Mouse (Mus musculus): ENCODE measurements around the gene Stra8. TPM values are rescaled to one million over a fixed set of nuclear protein-coding genes. Genes with fewer than 3 reads are reported as not detected.

Stra8 gene
- under 1 TPM in 1 of 2 experiments, not detected in 1; 0.28 TPM for polyA plus RNA-seq (2017; shearing (Covaris generic))

DNA sequence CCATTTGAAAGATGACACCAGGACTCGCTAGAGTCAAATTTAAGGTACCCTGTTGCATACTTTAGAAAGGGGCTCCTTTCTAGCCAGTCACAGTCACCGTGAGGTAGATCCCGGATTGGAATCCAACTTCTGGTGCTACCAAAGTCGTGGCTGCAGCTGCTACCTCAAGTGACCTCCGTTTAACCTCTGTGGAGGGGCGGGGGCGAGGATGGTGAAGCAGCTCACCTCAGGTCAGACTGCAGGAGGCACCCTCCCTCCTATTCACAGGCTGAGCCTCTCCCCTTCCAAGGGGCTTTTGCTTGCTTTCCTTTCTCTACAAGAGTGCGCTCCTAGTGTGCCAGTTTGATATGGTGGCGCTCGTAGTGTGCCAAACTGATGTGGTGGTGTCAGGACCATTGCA, at the start of gene Stra8:
Stra8 (plus strand) TSS at position 208 of the 400 bp plus-strand sequence.
- no peak for ATAC-seq

DNA sequence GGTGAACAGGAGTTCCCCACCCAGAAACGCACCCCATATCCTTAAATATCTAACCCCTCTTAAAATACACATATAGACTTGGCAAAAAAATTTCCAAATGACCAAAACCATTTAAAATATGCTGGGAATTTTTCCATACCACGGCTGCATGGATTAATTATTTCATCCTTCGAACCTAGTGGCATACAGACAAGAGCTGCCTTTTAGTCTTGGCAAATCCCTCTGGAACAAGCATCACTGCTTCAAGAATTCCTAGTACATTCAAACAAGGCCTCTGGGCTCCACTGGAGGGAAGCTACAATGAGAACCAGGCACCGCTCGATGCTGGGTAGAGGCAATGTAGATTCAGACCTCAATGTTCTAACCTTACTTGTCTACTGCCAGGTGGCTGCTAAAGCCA, 49.2 kb upstream of the Stra8 start:
- no peak for ATAC-seq

DNA sequence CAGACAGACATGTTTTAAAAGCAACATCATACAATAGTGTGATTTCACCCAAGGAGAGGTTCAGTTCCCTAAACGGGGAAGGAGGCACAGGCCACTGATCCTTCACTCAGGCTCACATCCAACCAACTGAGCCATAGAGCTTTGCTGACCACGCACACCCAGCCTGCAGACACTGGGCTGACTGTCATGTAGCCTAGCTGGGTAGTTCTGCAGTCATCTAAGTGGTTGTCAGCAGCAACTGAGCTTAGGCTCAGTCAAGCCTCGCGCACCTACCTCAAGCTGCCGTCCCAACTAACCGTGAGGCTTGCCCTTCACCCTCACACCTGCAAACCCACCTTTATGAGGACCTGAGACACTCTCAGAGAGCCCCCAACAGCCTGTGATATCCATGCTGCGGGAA, 48.0 kb upstream of the Stra8 start:
- no peak for ATAC-seq

DNA sequence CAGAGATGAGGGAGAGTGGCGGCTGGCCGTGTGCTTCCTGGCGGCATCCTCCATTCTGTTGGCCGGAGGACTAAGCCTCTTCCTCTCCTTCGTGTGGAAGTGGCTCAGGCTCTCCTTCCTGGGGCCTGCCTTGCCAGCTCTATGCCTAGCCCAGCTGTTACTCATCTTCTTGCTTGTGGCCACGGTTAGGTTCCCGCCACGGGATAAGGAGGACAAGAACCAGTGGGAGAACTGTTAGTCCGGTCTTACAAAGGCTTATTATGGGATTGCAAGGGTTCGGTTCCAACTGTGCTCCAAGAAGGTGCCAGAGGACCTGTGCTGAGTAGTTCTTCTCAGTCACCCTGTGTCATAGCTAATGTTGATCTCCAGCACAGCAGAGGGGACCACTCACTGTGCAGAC, 47.1 kb upstream of the Stra8 start:
- ATAC-seq = no peak

DNA sequence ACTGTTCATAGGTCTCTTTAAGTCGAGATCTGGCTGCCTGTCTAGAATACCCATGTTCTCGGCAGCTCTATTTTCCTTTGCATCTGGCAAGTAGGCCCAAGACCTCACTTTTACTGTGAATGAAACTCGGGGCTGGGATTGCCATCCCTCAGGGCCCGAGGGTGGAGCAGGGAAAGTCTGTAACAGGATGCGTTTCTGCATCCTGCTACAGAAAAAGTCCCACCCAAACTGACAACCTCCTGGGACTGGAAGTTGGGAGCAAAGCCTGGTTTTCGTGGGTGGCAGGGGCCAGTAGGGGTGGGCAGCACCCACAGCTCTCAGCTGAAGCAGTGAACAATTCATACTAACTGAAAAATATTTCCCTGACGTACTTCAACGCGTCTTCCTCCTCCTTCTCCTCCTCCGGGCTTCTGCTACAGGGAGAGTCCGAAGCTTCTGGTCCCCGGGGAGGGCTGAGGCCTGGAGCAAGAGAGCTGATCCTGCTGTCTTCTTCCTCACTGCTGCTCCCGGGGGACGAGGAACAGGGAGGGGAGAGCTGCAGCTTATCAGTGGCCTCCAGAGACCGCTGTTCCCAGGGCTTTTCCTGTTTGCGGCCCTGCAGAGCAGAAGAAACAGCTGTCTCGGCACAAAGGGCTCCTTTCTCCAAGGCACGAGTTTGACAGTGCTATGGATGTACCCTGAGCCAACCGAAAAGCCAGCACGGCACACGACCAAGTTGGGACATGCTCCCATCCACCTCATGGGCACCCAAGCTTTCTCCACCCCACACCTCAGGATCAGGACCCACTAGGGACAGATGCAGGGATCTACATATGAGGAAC, 45.7 kb upstream of the Stra8 start:
- ATAC-seq = no peak

DNA sequence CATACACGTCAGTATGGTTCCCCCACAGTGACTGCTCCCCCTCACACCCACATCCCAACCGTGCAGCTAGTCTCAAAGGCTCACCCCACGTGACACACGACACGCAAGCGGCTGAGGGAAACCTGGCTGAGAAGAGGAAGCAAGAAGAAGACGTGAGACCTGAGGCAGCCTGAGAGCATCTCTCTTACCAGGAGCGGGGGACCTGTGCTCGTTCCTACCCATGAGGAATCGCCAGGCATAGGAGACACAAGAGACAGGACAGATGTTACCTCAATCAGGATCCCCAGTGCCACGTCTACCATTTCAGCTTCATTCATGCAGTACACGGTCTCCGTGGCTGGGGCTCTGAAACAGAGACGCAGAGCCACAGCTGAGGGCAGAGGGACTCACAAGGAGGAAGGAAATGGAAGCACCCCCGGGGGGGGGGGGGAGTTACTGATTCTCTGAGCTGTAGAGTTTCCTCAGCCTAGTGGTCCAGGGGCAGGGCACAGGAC, 44.6 kb upstream of the Stra8 start:
- ATAC-seq = peak; percentile 16

DNA sequence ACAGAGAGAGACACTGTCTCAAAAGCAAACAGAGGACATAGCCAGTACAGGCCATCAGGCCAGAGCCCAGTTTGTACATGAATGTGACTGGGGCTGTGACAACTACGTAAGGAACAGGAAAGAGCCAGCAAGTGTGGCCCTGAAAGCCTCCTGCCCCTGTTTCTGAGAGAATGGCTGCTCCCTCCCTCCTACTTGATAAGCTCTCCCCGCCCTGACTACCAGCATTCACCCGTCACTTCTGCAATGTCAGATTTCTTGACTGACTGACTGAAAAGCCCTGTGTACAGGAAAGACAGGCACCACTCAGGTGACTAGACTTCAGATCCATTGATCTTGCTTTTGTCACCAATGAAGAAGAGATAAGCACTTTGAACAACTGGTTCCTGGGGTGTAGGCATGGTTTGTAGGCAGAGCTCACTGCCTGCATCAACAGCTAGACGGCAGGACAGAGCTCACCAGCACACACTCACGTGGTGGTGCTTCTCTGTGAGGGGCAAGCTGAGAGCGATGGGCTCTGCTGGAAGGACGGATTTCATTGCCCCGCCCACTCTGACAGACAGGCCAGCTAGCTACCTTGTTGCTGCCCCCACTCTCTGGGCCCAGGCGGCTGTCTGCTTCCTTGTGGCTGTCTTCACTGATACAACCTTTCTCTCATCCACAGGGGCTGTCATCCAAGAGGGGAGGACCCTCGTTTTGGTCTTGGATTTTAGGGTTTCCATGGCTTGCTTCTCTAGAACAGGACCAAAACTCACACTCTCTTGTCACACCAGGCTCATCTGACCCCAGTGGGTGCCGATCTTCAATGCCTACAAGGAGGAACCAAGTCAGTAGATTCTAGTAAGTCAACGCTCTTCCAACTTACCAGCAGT, 43.8 kb upstream of the Stra8 start:
- no peak for ATAC-seq

DNA sequence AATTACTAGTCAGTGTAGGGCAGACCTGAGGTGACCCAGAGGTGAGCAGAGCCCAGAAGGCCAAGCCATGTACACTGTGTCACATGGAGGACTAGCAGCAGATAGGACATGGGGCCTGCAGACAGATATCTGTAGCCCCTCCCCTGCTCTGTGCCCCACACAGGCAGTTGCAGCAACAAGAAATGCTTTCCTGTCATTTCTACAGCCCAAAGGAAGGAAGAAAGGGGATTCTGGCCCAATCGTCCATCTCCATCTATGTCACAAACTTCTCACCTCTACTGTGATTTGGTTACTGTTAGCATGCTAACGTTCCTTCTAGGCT, 43.2 kb upstream of the Stra8 start:
- ATAC-seq = no peak

DNA sequence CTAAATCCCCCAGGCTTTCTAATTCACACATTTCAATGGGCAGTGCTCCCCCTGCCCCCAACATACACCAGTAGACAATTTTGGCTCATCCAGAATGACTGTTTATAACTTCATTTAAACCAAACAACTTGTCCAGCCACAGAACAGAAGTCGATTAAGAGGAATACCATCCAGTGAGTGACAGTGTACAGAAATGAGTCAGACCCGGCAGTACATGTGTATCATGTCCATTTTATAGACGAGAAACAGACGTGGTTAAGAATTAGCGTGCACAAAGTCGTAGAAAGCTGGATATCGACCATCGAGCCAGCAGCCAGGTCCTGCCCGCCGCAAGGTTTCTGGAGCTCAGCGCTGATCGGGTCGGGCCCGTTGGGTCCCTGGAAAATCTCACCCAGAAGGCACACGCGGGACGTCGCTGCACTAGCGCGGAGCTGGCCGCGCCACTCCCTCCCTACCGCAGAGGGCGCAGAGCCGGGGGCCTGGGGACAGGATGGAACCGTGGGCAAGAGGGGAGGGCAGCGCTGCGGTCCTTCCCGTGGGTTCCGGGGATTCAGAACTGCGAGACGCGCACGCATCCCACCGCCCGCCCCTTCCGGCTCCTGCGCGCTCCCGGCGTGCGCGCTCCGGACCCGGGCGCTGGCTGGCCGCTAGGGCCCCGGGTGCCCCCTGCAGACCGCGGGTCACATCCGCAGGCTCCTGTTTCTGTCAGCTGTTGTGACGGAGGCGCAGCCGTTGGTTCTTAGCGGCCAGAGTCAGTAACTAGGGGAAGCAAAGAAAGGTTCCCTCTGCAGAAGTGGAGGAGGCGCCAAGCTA, 42.2 kb upstream of the Stra8 start, which contains the start of gene Cyren:
Cyren (minus strand) TSS at position 552 of the 813 bp plus-strand sequence.
- ATAC-seq = peak; percentile 91

DNA sequence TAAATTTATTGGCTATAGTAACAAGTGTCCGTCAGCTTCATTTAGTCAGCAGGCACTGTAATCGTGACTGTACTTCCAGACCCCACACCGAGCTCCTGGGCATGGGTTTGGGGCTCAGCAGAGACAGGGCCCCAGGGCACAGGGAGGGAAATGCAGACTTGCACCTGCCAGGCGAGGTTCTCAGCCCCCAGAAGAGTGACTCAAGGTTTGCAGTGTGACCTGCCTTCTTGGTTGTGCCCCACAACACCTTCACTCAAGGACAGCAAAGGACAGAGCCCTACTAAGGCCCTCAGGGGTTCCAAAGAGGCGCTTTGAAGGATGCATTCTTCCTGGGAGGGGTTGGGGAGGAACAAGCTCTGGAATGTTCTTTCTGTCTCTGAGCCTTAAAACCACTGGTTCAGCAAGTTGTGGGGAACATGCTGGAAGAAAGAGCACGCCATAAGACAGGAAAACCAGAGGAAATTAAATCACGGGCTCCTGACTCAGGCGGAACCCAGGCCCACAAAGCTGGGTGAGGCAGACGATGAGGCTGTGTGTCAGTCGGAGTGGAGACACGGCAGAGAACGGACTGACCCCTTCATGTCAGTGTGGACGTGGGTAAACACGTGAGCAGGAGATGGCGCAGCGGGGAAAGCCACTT, 40.7 kb upstream of the Stra8 start:
- no peak for ATAC-seq

DNA sequence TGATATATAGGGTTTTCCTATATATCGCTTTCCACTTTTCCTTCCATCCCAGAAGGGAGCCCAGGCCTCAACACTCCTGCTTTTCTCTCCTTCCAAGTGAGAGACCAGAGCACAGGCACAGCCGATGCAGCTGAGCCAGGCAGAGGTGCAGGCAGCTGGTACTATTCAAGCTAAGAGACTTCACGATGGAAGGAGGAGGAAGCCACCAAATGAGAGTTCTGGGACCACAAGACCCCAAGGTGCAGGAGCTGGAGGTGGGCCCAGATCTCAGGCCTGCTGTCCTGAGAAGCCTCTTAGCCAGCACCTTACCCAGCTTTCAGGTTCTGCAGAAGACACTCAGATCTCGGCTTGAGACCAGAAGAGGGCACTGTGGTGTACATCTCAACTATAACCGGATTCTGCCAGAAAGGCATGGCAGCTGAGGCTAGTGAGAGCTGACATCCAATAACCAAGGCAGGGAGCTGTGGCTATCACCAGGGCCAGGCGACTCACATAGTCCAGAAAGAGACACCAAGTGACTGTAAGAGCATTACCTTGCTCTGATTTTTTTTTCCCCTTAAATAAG, 40.0 kb upstream of the Stra8 start:
- no peak for ATAC-seq

DNA sequence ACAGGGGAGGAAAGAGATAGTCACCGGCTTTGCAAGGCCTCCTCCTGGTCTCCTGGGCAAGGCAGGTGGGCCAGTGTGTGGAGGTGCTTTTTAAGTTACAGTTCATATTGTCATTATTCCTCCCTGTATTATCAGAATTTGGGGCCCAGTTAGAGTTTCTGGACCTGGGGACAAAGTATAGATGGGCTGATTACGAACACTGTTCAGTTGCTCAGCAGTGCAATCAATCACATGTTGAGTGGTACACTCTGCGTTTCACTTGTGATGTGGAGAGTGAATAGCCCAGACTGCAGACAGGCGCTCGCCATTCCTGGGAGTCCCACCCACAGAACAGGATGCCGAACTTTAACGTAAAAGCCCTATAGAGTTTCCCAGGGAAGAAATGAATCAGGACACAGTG, 35.2 kb upstream of the Stra8 start:
- ATAC-seq = no peak

DNA sequence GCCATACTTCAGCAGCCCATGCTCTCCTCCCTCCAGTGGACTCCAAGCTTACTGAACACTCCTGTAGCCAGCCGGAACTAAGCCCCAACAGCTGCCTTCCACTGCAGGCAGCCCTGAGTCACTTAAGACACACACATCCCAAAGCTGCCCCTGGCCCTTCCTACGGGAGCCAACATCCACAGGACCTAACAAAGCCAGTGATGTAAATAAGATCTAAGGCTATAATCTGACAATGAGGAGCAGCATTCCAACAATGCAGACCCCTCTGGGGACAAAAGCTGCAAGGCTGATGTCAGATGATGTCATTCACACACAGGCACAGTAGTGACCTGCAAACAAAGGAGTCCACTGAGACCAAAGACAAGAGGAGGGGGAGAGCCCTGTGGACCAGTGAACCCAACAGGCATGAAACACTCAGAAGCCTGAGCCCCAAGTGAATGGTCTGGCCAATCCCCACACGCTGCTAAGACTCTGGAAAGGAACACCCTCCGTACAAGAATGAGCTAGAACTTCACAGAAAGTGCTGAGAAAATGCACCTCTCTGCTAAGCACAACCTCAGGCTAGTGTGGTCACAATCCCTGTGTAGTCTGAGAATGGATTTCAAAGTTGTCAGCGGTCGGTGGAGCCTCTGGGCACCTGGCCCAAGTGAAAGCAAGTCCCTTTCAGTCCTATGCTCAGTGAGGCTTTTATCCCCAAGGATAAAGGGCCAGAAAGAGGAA, 32.7 kb upstream of the Stra8 start:
- no peak for ATAC-seq

DNA sequence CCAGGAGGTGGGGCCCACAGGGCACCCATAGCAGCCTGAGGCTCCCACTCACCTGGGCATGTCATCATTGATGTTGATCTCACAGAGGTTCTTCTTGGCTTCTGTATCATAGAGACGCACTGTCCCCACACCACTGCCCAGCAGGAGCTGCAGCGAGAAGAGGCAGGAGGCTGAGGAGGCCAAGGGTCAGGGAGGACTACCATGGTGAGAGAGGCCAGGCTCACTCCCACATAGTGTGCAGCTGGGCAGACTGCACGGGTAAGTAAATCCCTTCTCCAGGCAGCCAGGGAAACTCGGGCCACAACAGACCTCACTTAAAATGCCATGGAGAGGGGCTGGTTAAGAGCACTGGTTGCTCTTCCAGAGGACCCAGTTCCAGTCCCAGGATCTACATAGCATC, 30.8 kb upstream of the Stra8 start:
- no peak for ATAC-seq

DNA sequence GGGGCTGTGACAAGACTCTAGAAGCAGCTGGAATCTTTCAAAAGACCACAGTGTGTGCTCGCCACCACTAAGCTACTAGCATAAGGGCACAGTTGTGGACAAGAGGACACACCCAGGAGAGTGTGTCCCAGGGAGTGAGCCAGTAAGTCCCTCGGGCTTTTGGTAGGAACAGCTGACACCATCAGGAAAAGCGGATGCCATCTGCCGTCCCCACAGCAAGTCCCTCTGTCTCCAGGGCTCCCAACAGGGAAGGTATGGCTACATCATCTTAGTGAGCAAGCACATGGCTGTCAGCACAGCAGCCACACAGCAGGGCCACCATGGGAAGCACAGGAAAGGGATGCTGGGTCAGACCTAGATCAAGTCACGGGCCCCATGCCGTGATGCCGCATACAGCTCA, 24.4 kb upstream of the Stra8 start:
- ATAC-seq = no peak

DNA sequence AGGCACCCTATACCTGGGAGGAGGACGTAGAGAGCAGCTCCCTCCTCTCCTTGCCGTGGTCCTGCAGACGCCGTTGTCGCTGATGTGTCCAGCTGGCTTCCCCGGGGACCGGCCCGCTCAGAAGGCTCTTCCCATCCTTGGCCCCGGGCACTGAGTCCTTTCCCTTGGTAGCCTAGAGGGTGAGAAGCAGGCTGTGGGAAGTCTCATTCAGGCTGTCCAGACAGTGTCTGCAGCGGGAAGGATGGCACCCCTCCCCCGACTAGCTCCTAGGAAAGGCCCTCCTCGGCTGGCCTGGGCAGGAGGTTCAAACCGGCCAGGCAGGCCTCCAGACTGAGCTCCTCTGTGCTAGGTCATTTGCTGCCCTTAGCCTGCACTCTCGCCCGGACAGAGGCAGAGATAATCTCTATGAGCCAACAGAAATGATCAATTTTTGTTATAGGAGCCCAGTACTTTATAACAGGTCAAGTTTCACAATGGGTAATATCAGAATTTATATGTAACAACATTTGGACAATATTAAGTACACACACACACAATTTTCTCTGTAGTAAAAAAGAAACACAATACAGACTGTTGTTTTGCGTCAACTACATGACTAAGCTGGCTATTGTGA, 23.7 kb upstream of the Stra8 start:
- ATAC-seq = no peak

DNA sequence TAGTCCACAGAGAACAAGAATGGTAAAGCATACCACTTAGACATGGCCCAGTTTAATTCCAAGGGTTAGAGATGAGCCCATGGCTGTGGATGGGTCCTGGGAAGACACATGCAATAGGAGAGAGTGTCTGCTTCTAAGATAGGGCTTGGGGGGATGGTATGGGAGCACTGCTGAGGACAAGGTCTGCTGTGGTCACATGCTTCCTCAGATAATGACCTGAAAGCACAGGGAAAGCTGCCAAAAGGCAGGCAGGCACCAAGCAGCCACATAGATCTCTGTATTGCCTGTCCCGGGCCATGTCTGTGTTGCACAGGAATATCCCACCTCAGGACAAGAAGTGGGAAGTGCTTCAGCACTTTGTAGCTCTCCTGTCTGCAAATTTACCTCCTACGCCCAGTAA, 20.8 kb upstream of the Stra8 start:
- no peak for ATAC-seq

DNA sequence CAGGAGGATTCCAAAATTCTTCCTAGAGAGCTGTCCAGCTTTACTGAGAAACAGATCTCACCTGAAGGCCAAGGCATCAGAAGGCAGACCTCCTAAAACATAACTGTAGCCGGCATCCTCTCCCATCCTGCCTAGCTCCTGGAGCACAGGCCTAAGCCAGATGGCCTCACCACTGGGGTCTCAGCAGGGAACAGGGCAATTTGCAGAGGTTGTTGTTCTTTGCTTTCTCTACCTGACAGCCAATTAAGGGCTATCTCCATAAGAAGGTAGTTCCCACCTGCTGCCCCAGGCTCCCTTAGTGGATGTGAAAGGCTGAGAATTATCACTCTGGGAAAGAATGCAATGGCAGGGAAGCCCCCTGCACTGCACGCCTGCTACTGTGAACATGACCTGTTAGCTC, 19.0 kb upstream of the Stra8 start:
- no peak for ATAC-seq

DNA sequence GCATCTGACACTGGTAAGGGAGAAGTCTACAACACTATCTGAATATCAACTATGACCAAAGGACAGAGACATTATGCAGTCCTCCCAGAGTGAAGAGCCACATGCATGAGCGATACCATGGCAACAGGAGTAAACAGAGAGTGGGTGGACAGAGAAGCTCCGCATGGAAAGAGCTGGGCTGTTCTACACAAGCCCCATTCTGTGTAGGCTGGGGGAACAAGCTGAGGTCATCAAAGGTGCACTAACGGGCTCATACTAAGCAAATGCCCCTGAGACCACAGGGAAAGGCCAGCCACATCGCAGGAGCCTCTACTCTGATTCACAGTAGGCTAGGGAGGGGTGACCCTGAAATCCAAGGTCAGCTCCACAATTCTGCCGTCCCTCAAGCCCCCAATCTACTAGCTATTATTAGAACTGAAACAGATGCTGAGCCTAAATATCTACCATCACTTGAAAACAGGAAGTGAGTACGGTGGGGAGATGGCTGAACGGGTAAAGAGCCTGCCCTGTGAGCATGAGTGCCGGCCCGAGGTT, 18.0 kb upstream of the Stra8 start:
- ATAC-seq = peak; percentile 70

DNA sequence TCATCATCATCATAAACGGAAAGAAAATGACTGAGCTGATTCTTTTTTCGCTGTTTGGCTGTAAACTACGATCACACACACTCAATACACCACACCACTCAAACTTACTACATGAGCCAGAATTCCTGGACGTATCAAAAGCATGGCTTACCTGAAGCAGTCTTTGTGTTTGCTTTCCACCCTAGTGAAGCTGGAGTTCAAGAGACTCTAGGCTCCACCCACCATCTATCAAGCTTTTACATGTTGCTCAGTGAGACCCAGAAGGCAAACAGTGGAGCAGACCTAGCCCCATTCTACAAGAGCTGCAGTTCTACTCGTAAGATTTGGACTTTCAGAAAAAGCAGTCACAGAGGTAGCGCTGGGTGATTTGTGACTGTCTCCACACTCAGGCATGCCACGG, 17.4 kb upstream of the Stra8 start:
- ATAC-seq = no peak

DNA sequence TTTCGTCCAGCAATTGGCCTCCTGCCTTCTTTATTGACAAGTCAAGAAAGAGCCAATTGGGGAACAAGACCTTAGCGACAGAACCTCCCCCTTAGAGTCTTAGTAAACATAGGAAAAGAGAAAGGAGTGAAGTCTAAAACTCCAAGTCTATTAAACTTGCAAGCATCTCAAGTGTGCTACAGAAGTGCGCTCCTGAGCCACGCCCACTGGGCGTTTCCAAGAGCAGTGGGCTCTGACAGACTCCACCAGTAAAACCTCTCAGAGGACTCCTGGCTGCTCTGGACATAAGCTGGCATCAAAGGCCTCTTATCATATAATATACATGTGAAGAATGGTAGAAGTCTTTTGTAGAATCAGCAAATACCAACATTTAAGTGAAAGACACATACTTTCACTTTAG, 16.5 kb upstream of the Stra8 start:
- no peak for ATAC-seq
